In the genomic region with DNA sequence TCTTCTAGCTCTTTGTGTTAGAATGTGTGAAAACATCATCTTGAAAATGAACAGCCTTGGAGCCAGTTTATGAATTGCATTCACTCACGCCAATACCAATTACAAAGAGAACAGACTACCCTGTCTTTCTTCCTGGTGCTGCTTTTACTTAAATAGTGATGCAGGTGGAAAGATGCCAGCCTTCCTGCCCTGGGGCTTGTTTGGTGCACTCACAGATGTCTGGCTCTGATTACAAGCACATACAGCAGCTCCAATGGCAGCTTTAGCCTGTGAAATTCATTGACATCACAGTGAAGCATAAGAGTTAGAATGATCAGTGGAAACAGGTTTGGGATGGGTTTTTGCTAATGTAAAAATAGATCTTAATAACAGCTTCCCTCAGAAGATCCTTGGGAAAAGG, we compare ENCODE assay signal across 9 mouse cellular contexts.
DNase-seq lines count a peak whose midpoint lies in the region; ATAC-seq and TF ChIP-seq lines count a peak whose summit lies in the region.
"Had no signal": no experiment of that assay in that cellular context is flagged by ENCODE, and none has a peak within 500 bp of the region (broad histone marks: within the 10 kb centered on the region; RNA-seq: fewer than 3 reads in every experiment).

No protein-coding gene starts in this region.

- H3K27ac ChIP-seq in midbrain, embryonic 11.5 days (ENCODE audit: low read depth, low read length): no peak overlapping the region
- no peak overlapping the region for H3K27ac ChIP-seq in midbrain, embryonic 10.5 days (replicated peaks)
- no peak overlapping the region for H3K27ac ChIP-seq in forebrain, postnatal 0 days (ENCODE audit: low read depth, low read length)
- H3K27ac ChIP-seq in midbrain, embryonic 15.5 days: 0 out of 2 replicates have a peak overlapping the region, but pooled peaks have one; percentile 25
- H3K27ac ChIP-seq: limb, embryonic 15.5 days had no signal

- H3K9ac ChIP-seq in midbrain, embryonic 11.5 days (ENCODE audit: low read length): no peak overlapping the region
- no peak overlapping the region for H3K9ac ChIP-seq in forebrain, postnatal 0 days
- no peak overlapping the region for H3K9ac ChIP-seq in midbrain, embryonic 15.5 days
- H3K9ac ChIP-seq: limb, embryonic 15.5 days had no signal

- no peak overlapping the region for H3K4me3 ChIP-seq in midbrain, embryonic 11.5 days (ENCODE audit: low read depth, low read length)
- H3K4me3 ChIP-seq in midbrain, embryonic 10.5 days: no peak overlapping the region
- H3K4me3 ChIP-seq in forebrain, postnatal 0 days (ENCODE audit: low read depth, low read length): no peak overlapping the region
- no peak overlapping the region for H3K4me3 ChIP-seq in midbrain, embryonic 15.5 days
- H3K4me3 ChIP-seq: limb, embryonic 15.5 days had no signal

- no peak overlapping the region for H3K4me2 ChIP-seq in midbrain, embryonic 11.5 days
- H3K4me2 ChIP-seq in forebrain, postnatal 0 days (ENCODE audit: low read depth): no peak overlapping the region
- H3K4me2 ChIP-seq in midbrain, embryonic 15.5 days: no peak overlapping the region
- H3K4me2 ChIP-seq: limb, embryonic 15.5 days had no signal

- TF ChIP-seq CTCF in forebrain, postnatal 0 days (IDR thresholded peaks at IDR 0.05; ENCODE audit: low read depth): no peak

- peak; percentile 12 for DNase-seq in midbrain, embryonic 11.5 days (ENCODE audit: low spot score, missing footprints)
- DNase-seq in midbrain, embryonic 10.5 days (ENCODE audit: low spot score): no peak
- DNase-seq in cerebellum, postnatal 14 days: peak; percentile 60 to 64
- peak; percentile 68 for DNase-seq in forebrain, postnatal 0 days
- DNase-seq in gastrocnemius, postnatal 25 days: no peak
- DNase-seq in adipocyte (ENCODE audit: low spot score): no peak
- DNase-seq in gastrocnemius, adult 8-10 months (ENCODE audit: low spot score in 2 of 2): no peak

- 81% methylated on average over 1 of the region's 1 CpGs for WGBS in midbrain, embryonic 11.5 days
- 81% methylated on average over 1 of the region's 1 CpGs for WGBS in midbrain, embryonic 10.5 days
- 25% methylated on average over 1 of the region's 1 CpGs for WGBS in forebrain, postnatal 0 days
- 42% methylated on average over 1 of the region's 1 CpGs for WGBS in midbrain, embryonic 15.5 days

- H3K27me3 ChIP-seq in midbrain, embryonic 11.5 days (ENCODE audit: control insufficient read depth, insufficient read depth, low read length): no peaks in the 10 kb centered on the region
- no peaks in the 10 kb centered on the region for H3K27me3 ChIP-seq in midbrain, embryonic 10.5 days (ENCODE audit: low read depth, poor library complexity, severe bottlenecking)
- H3K27me3 ChIP-seq in forebrain, postnatal 0 days (ENCODE audit: insufficient read depth, low read length): no peaks in the 10 kb centered on the region
- H3K27me3 ChIP-seq in midbrain, embryonic 15.5 days (replicated peaks): no peaks in the 10 kb centered on the region
- H3K27me3 ChIP-seq: limb, embryonic 15.5 days had no signal

- no peaks in the 10 kb centered on the region for H3K36me3 ChIP-seq in midbrain, embryonic 11.5 days (ENCODE audit: control insufficient read depth, insufficient read depth, low read length)
- no peaks in the 10 kb centered on the region for H3K36me3 ChIP-seq in midbrain, embryonic 10.5 days
- no peaks in the 10 kb centered on the region for H3K36me3 ChIP-seq in forebrain, postnatal 0 days (ENCODE audit: insufficient read depth)
- no peaks in the 10 kb centered on the region for H3K36me3 ChIP-seq in midbrain, embryonic 15.5 days (replicated peaks)
- H3K36me3 ChIP-seq: limb, embryonic 15.5 days had no signal

- H3K9me3 ChIP-seq in midbrain, embryonic 11.5 days (ENCODE audit: control insufficient read depth, low read length): no peaks in the 10 kb centered on the region
- H3K9me3 ChIP-seq in midbrain, embryonic 10.5 days (replicated peaks): no peaks in the 10 kb centered on the region
- no peaks in the 10 kb centered on the region for H3K9me3 ChIP-seq in forebrain, postnatal 0 days (ENCODE audit: low read length)
- no peaks in the 10 kb centered on the region for H3K9me3 ChIP-seq in midbrain, embryonic 15.5 days
- H3K9me3 ChIP-seq: limb, embryonic 15.5 days had no signal

- no peaks in the 10 kb centered on the region for H3K4me1 ChIP-seq in midbrain, embryonic 11.5 days (ENCODE audit: control insufficient read depth, insufficient read depth, low read length)
- H3K4me1 ChIP-seq in midbrain, embryonic 10.5 days: no peaks in the 10 kb centered on the region
- H3K4me1 ChIP-seq in forebrain, postnatal 0 days (ENCODE audit: insufficient read depth): no peaks in the 10 kb centered on the region
- H3K4me1 ChIP-seq in midbrain, embryonic 15.5 days: 0 out of 2 replicates have a peak, but pooled peaks cover 2% of the 10 kb centered on the region

- ATAC-seq in midbrain, embryonic 11.5 days (ENCODE audit: low FRiP score): no peak
- ATAC-seq in forebrain, postnatal 0 days: peak; percentile 83
- peak; percentile 81; the same call in 1 of the 2 replicates for ATAC-seq in midbrain, embryonic 15.5 days (replicated peaks)

Comparison
In these comparisons a context has a peak if more than half of its experiments do, and no peak if none do; other contexts are left out.
1. DNase-seq: peak in midbrain, embryonic 11.5 days (single experiment), cerebellum, postnatal 14 days (2 of 2) and forebrain, postnatal 0 days (single experiment); none in midbrain, embryonic 10.5 days (single experiment), gastrocnemius, postnatal 25 days (single experiment), adipocyte (single experiment) and gastrocnemius, adult 8-10 months (0 of 2).